Mouse (Mus musculus) liver, embryonic 14.5 days (tissue): ENCODE measurements around the gene Hist1h2ak.
A peak's percentile ranks its signal among the peaks of the same experiment; 100 is the strongest.

Source experiments
- CTCF ChIP-seq: IDR thresholded peaks from 2 replicates; pipeline ENCODE4 v1.5.1; 2016; ENCODE audit warnings: antibody characterized with exemption, low read depth, control low read depth
- EP300 ChIP-seq: IDR thresholded peaks from 2 replicates; pipeline ENCODE4 v1.6.1; 2016; ENCODE audit warnings: antibody characterized with exemption, low read depth

GRCm38 (mm10) chr13:21727948-21728572, 25.6 kb downstream of the Hist1h2ak start:
- no peak for TF ChIP-seq CTCF
- 0 out of 2 replicates have a peak, but pooled peaks have one; percentile 13 for TF ChIP-seq EP300
